Comparison of ENCODE assay signal across 21 mouse cellular contexts in the genomic region with DNA sequence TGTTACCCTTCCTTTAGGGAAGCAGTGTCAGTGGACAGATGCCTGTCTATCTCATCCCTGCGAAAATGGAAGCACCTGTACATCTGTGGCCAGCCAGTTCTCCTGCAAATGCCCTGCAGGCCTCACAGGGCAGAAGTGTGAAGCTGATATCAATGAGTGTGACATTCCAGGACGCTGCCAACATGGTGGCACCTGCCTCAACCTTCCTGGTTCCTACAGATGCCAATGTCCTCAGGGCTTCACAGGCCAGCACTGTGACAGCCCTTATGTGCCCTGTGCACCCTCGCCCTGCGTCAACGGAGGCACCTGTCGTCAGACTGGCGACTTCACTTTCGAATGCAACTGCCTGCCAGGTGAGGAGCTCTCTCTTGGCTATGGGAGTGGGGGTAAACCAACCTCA. TPM values are rescaled to one million over a fixed set of nuclear protein-coding genes. Genes with fewer than 3 reads are reported as not detected.
DNase-seq lines count a peak whose midpoint lies in the region; ATAC-seq and TF ChIP-seq lines count a peak whose summit lies in the region.
"Had no signal": no experiment of that assay in that cellular context is flagged by ENCODE, and none has a peak within 500 bp of the region (broad histone marks: within the 10 kb centered on the region; RNA-seq: fewer than 3 reads in every experiment).

No protein-coding gene starts in this region.

- no peak for ATAC-seq in heart, embryonic 12.5 days (ENCODE audit: insufficient number of reproducible peaks, low FRiP score)
- ATAC-seq: activated CD4-positive, CD25-positive, alpha-beta regulatory T cell, adult 4 months; forebrain, embryonic 13.5 days; forebrain, postnatal 0 days; hindbrain, embryonic 16.5 days; Patski had no signal

- no peak for TF ChIP-seq CTCF in heart, adult 2 months (IDR thresholded peaks at IDR 0.05)
- no peak for TF ChIP-seq CTCF in olfactory bulb, adult 2 months (IDR thresholded peaks at IDR 0.05; ENCODE audit: insufficient read depth, low read depth, low read length)

- intact Hi-C loops in heart, adult 2 months (cut with DNase I): loop anchor here (5.0 kb wide), 1 partner anchor 60 kb away; a partner anchor contains a TSS
- intact Hi-C loops in heart, postnatal 10 days (cut with DNase I): loop anchor here (2.0 kb wide), 1 partner anchor 58 kb away; no protein-coding TSS in a partner anchor
- intact Hi-C loops in heart, postnatal 25 days (cut with DNase I): no loop called here

- no peak overlapping the region for H3K4me3 ChIP-seq in heart, adult 2 months
- no peak overlapping the region for H3K4me3 ChIP-seq in heart, embryonic 12.5 days
- H3K4me3 ChIP-seq in limb, embryonic 10.5 days: no peak overlapping the region
- no peak overlapping the region for H3K4me3 ChIP-seq in olfactory bulb, adult 2 months (ENCODE audit: insufficient read depth, low read depth, low read length)
- H3K4me3 ChIP-seq: embryonic facial prominence, embryonic 12.5 days; forebrain, embryonic 13.5 days had no signal

- 71% methylated on average over 8 of the region's 8 CpGs for WGBS in heart, adult 2 months
- 80% methylated on average over 8 of the region's 8 CpGs for WGBS in heart, embryonic 12.5 days
- 92% methylated on average over 8 of the region's 8 CpGs for WGBS in limb, embryonic 10.5 days
- 92% methylated on average over 8 of the region's 8 CpGs for WGBS in olfactory bulb, adult 2 months

- TF ChIP-seq POLR2A in heart, adult 2 months (IDR thresholded peaks at IDR 0.05; ENCODE audit: insufficient read depth, low read depth, low read length): no peak
- no peak for TF ChIP-seq POLR2A in olfactory bulb, adult 2 months (IDR thresholded peaks at IDR 0.05; ENCODE audit: insufficient read depth, low read depth, low read length)

- no peaks in the 10 kb centered on the region for H3K27me3 ChIP-seq in heart, adult 2 months (ENCODE audit: control insufficient read depth, insufficient read depth, low read length)
- no peaks in the 10 kb centered on the region for H3K27me3 ChIP-seq in heart, embryonic 12.5 days (replicated peaks)
- 0 out of 2 replicates have a peak, but pooled peaks cover 9% of the 10 kb centered on the region for H3K27me3 ChIP-seq in limb, embryonic 10.5 days (ENCODE audit: low read depth, poor library complexity, severe bottlenecking)
- H3K27me3 ChIP-seq: CH12.LX; embryonic facial prominence, embryonic 12.5 days; forebrain, embryonic 13.5 days; Patski had no signal

- no peak for TF ChIP-seq EP300 in heart, adult 2 months (IDR thresholded peaks at IDR 0.05; ENCODE audit: insufficient read depth, low read depth, low read length)

- H3K36me3 ChIP-seq in heart, adult 2 months (ENCODE audit: control insufficient read depth, insufficient read depth, low read length): no peaks in the 10 kb centered on the region
- H3K36me3 ChIP-seq in heart, embryonic 12.5 days: peaks cover 46% of the 10 kb centered on the region
- H3K36me3 ChIP-seq in limb, embryonic 10.5 days: peaks cover 66% of the 10 kb centered on the region

- no peak overlapping the region for H3K4me2 ChIP-seq in heart, embryonic 12.5 days
- H3K4me2 ChIP-seq: embryonic facial prominence, embryonic 12.5 days; forebrain, embryonic 13.5 days had no signal

- no peak overlapping the region for H3K27ac ChIP-seq in heart, adult 2 months
- no peak overlapping the region for H3K27ac ChIP-seq in heart, embryonic 12.5 days (ENCODE audit: poor library complexity, severe bottlenecking)
- peak overlapping the region; percentile 57; the same call in 1 of the 2 replicates for H3K27ac ChIP-seq in limb, embryonic 10.5 days
- peak overlapping the region; percentile 52; the same call in 1 of the 2 replicates for H3K27ac ChIP-seq in olfactory bulb, adult 2 months (ENCODE audit: insufficient read depth, low read depth, low read length)
- H3K27ac ChIP-seq: embryonic facial prominence, embryonic 12.5 days; forebrain, embryonic 13.5 days had no signal

- H3K79me2 ChIP-seq in heart, adult 2 months (replicated peaks; ENCODE audit: control insufficient read depth, insufficient read depth, low read length): no peaks in the 10 kb centered on the region

- peak; percentile 31 to 44 for DNase-seq in heart, adult 2 months
- peak; percentile 56 to 60 for DNase-seq in heart, postnatal 10 days
- no peak for DNase-seq in heart, postnatal 25 days (ENCODE audit: low spot score)
- no peak for DNase-seq in limb, embryonic 10.5 days (ENCODE audit: low spot score)
- DNase-seq in urinary bladder, adult 18-20 months (ENCODE audit: low spot score in 2 of 2): no peak
- DNase-seq: adrenal gland, postnatal 14 days; cerebellum, adult 18-20 months; cerebellum, postnatal 10 days; embryo, embryonic 11 days; forebrain, postnatal 0 days; gastrocnemius, postnatal 25 days; kidney, adult 11 months; kidney, adult 9 months had no signal

- no peak overlapping the region for H3K9ac ChIP-seq in heart, adult 2 months (ENCODE audit: low read depth, low read length)
- no peak overlapping the region for H3K9ac ChIP-seq in heart, embryonic 12.5 days
- H3K9ac ChIP-seq: embryonic facial prominence, embryonic 12.5 days; forebrain, embryonic 13.5 days; forebrain, postnatal 0 days had no signal

- H3K9me3 ChIP-seq in heart, embryonic 12.5 days (replicated peaks): no peaks in the 10 kb centered on the region
- no peaks in the 10 kb centered on the region for H3K9me3 ChIP-seq in limb, embryonic 10.5 days (replicated peaks)
- H3K9me3 ChIP-seq: embryonic facial prominence, embryonic 12.5 days; forebrain, embryonic 13.5 days had no signal

- peaks cover 8% of the 10 kb centered on the region; the same call in 1 of the 2 replicates for H3K4me1 ChIP-seq in heart, adult 2 months (ENCODE audit: control insufficient read depth, insufficient read depth, low read length)
- H3K4me1 ChIP-seq in heart, embryonic 12.5 days (replicated peaks): peaks cover 38% of the 10 kb centered on the region
- peaks cover 55% of the 10 kb centered on the region for H3K4me1 ChIP-seq in limb, embryonic 10.5 days
- peaks cover 37% of the 10 kb centered on the region for H3K4me1 ChIP-seq in olfactory bulb, adult 2 months (ENCODE audit: control insufficient read depth, insufficient read depth, low read length)
- H3K4me1 ChIP-seq: embryonic facial prominence, embryonic 12.5 days had no signal

RNA-seq across cellular contexts. Expression of a gene that starts 59.2 kb away (rescaled TPM):
- 10 to 100 TPM; 14.9 to 18.1 TPM for total RNA-seq in heart, adult 2 months (2021)
- 10.0 and 14.1 TPM in 2 replicates for polyA plus RNA-seq in heart, adult 2 months (2012; rRNA removed)
- polyA plus RNA-seq in heart, embryonic 12.5 days (2016; fragmentation: Nextera tagmentation; extraction: Ambion mirVana): 16.7 and 17.7 TPM in 2 replicates
- total RNA-seq in heart, postnatal 10 days (2021): 10 to 100 TPM; 28.2 to 31.0 TPM
- 10 to 100 TPM; 19.3 to 19.5 TPM for total RNA-seq in heart, postnatal 25 days (2021)
- 22.7 and 29.6 TPM in 2 replicates for polyA plus RNA-seq in limb, embryonic 10.5 days (2016; fragmentation: Nextera tagmentation; extraction: Ambion mirVana)
- 43.4 TPM in 1 of 2 replicates, not detected in the other for polyA plus RNA-seq in olfactory bulb, adult 2 months (2012; ENCODE audit: insufficient read depth, insufficient read length, low replicate concordance, missing spikeins)

Comparison
In these comparisons a context has a peak if more than half of its experiments do, and no peak if none do; other contexts are left out.
1. DNase-seq: peak in heart, adult 2 months (2 of 2) and heart, postnatal 10 days (2 of 2); none in heart, postnatal 25 days (single experiment), limb, embryonic 10.5 days (single experiment) and urinary bladder, adult 18-20 months (0 of 2).
2. H3K27ac ChIP-seq: peak in limb, embryonic 10.5 days (single experiment) and olfactory bulb, adult 2 months (single experiment); none in heart, adult 2 months (single experiment) and heart, embryonic 12.5 days (single experiment).